Mouse (Mus musculus): ENCODE measurements around the gene Ccdc63. TPM values are rescaled to one million over a fixed set of nuclear protein-coding genes. Genes with fewer than 3 reads are reported as not detected.
A peak's percentile ranks its signal among the peaks of the same experiment; 100 is the strongest.

Ccdc63 gene
- total and polyA plus RNA-seq, 3 experiments: 0.16 TPM; not detected in 2

DNA sequence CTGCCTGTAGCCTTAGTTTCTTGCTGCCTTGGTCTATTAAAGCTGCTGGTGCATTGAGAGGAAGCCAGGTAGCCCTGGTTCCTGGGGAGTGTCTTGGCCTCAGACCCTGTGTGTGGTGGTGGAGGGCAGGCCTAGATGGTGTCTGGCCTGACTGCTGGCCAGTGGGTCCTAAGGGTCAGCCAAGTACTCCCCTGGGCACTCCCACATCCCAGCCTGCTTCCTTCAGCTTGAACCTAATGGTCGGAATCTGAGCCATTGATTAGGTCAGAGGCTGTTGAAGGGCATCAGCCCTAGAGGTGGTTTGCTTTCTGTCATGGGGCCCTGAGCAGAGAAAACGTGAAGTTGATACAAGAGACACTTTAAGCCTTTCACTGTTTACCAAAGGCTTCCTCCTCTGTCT, 34.8 kb upstream of the Ccdc63 start:
- no peaks in the 10 kb centered on the region for H3K9me3 ChIP-seq (replicated peaks)
- no peak for DNase-seq (ENCODE audit: low spot score)
- H3K27me3 ChIP-seq (ENCODE audit: insufficient read depth, low read length): no peaks in the 10 kb centered on the region
- peaks cover 16% of the 10 kb centered on the region for H3K4me1 ChIP-seq (ENCODE audit: insufficient read depth, low read depth, low read length)
- ATAC-seq (ENCODE audit: extremely low read depth, insufficient number of reproducible peaks, low FRiP score, poor library complexity, severe bottlenecking): no peak
- H3K4me3 ChIP-seq (ENCODE audit: low read depth, low read length): no peak overlapping the region
- TF ChIP-seq POLR2AphosphoS5 (IDR thresholded peaks at IDR 0.05; ENCODE audit: insufficient replicate concordance, low read depth, low read length): no peak
- no peak for TF ChIP-seq TAL1 (conservative IDR thresholded peaks at IDR 0.05; ENCODE audit: low read depth, low read length)
- no peak for TF ChIP-seq GATA1 (IDR thresholded peaks at IDR 0.05; ENCODE audit: borderline replicate concordance, low read length)
- no peak for TF ChIP-seq CTCF (IDR thresholded peaks at IDR 0.05; ENCODE audit: low read depth, low read length)
- no peak for TF ChIP-seq GATA2 (IDR thresholded peaks at IDR 0.05; ENCODE audit: borderline replicate concordance, low read depth, low read length)
- H3K36me3 ChIP-seq (replicated peaks): peaks cover 63% of the 10 kb centered on the region

- no peaks in the 10 kb centered on the region for H3K27me3 ChIP-seq (ENCODE audit: insufficient read depth, low read length)
- H3K4me1 ChIP-seq (ENCODE audit: insufficient read depth, low read depth, low read length): peaks cover 29% of the 10 kb centered on the region
- H3K9me3 ChIP-seq (replicated peaks): no peaks in the 10 kb centered on the region
- no peak for ATAC-seq (ENCODE audit: extremely low read depth, insufficient number of reproducible peaks, low FRiP score, poor library complexity, severe bottlenecking)
- no peak for DNase-seq (ENCODE audit: low spot score)
- peaks cover 89% of the 10 kb centered on the region for H3K36me3 ChIP-seq (replicated peaks)
- TF ChIP-seq CTCF (IDR thresholded peaks at IDR 0.05; ENCODE audit: low read depth, low read length): no peak
- TF ChIP-seq GATA2 (IDR thresholded peaks at IDR 0.05; ENCODE audit: borderline replicate concordance, low read depth, low read length): no peak
- no peak for TF ChIP-seq GATA1 (IDR thresholded peaks at IDR 0.05; ENCODE audit: borderline replicate concordance, low read length)
- no peak for TF ChIP-seq TAL1 (conservative IDR thresholded peaks at IDR 0.05; ENCODE audit: low read depth, low read length)
- no peak for TF ChIP-seq POLR2AphosphoS5 (IDR thresholded peaks at IDR 0.05; ENCODE audit: insufficient replicate concordance, low read depth, low read length)
- no peak overlapping the region for H3K4me3 ChIP-seq (ENCODE audit: low read depth, low read length)
Measured at GRCm38 (mm10) chr5:122171058-122171457, 30.4 kb upstream of the Ccdc63 start.

DNA sequence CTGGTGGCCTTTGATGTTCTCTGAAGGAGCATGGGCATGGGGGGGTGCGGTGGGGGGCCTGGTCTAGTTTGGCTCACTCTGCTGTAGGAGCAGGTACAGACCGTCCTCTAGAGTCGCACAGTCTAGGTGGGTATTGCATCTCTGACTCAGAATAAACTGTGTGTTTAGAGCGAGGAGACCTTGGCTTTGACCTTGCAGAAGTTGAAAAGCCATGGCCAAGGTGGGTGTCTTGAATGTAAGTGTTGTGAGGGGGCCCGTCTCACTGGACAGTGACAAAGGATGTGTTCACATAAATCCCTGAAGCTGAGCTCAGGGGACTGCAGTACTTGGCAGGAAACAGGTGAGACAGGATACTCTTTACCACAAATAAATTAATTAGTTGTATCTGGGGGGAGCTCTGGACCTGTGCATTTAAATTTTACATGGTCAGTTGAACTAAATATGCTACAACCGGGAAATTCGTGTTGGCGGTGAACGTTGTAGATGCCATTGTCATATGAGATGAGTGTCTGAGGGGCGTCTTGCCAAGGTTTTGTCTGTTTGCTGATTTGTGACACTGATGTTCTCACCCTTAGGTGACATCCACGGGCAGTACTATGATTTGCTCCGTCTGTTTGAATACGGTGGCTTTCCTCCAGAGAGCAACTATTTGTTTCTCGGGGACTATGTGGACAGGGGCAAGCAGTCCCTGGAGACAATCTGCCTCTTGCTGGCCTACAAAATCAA, 27.9 kb upstream of the Ccdc63 start:
- no peaks in the 10 kb centered on the region for H3K27me3 ChIP-seq (ENCODE audit: insufficient read depth, low read length)
- H3K4me3 ChIP-seq (ENCODE audit: low read depth, low read length): no peak overlapping the region
- no peaks in the 10 kb centered on the region for H3K9me3 ChIP-seq (replicated peaks)
- DNase-seq (ENCODE audit: low spot score) (no peak), ATAC-seq (ENCODE audit: extremely low read depth, insufficient number of reproducible peaks, low FRiP score, poor library complexity, severe bottlenecking) (no peak)
- TF ChIP-seq POLR2AphosphoS5 (IDR thresholded peaks at IDR 0.05; ENCODE audit: insufficient replicate concordance, low read depth, low read length) (no peak), TAL1 (conservative IDR thresholded peaks at IDR 0.05; ENCODE audit: low read depth, low read length) (no peak), GATA2 (IDR thresholded peaks at IDR 0.05; ENCODE audit: borderline replicate concordance, low read depth, low read length) (no peak)
- H3K36me3 ChIP-seq (replicated peaks): peaks cover 100% of the 10 kb centered on the region
- peaks cover 45% of the 10 kb centered on the region for H3K4me1 ChIP-seq (ENCODE audit: insufficient read depth, low read depth, low read length)

GRCm38 (mm10) chr5:122166636-122167161, 26.1 kb upstream of the Ccdc63 start:
- DNase-seq (ENCODE audit: low spot score) (no peak), ATAC-seq (ENCODE audit: extremely low read depth, insufficient number of reproducible peaks, low FRiP score, poor library complexity, severe bottlenecking) (peak; percentile 8; the same call in 1 of the 2 replicates)
- H3K27me3 ChIP-seq (ENCODE audit: insufficient read depth, low read length): no peaks in the 10 kb centered on the region
- TF ChIP-seq GATA2 (IDR thresholded peaks at IDR 0.05; ENCODE audit: borderline replicate concordance, low read depth, low read length) (no peak), CTCF (IDR thresholded peaks at IDR 0.05; ENCODE audit: low read depth, low read length) (no peak), POLR2AphosphoS5 (IDR thresholded peaks at IDR 0.05; ENCODE audit: insufficient replicate concordance, low read depth, low read length) (no peak), TAL1 (conservative IDR thresholded peaks at IDR 0.05; ENCODE audit: low read depth, low read length) (no peak), GATA1 (IDR thresholded peaks at IDR 0.05; ENCODE audit: borderline replicate concordance, low read length) (no peak)
- peaks cover 100% of the 10 kb centered on the region for H3K36me3 ChIP-seq (replicated peaks)
- peak overlapping the region; percentile 39; the same call in 1 of the 2 replicates for H3K4me3 ChIP-seq (ENCODE audit: low read depth, low read length)
- H3K9me3 ChIP-seq (replicated peaks): no peaks in the 10 kb centered on the region
- peaks cover 60% of the 10 kb centered on the region for H3K4me1 ChIP-seq (ENCODE audit: insufficient read depth, low read depth, low read length)

DNA sequence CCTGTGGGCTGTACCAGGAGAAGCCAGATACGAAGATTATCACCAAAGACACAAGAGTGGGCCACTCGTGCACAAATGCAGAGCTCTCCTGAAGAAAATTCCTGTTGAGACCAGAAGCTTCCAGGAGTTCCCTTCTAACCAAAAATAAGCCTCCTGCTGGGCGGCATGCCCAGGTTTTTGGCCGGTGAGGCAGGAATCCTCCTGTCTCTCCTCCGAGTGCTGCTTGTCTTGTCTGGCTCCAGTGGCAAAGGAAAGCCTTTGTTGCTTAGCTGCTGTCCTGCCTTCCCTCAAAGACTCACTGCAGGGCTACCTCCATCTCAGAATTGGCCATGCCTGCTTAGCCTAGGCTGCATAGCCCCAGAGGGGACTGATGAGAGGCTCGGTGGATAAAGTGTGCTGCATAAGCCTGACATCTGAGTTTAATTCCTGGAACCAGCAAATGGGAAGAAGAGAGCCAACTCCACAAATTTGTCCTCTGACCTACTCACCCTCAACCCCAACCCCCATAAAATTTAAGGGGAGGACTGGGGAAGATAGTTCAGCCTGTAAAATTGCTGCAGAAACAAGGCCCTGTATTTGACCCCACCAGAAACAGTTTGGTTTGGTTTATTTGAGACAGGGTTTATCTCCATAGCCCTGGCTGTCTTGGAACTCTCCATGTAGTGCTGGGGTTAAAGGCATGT, 24.8 kb upstream of the Ccdc63 start:
- Histone ChIP-seq H3K27me3 (ENCODE audit: insufficient read depth, low read length) (no peaks in the 10 kb centered on the region), H3K4me1 (ENCODE audit: insufficient read depth, low read depth, low read length) (peaks cover 73% of the 10 kb centered on the region), H3K4me3 (ENCODE audit: low read depth, low read length) (peak overlapping the region; percentile 2; the same call in 1 of the 2 replicates), H3K36me3 (replicated peaks) (peaks cover 100% of the 10 kb centered on the region), H3K9me3 (replicated peaks) (no peaks in the 10 kb centered on the region)
- TF ChIP-seq CTCF (IDR thresholded peaks at IDR 0.05; ENCODE audit: low read depth, low read length): no peak
- TF ChIP-seq POLR2AphosphoS5 (IDR thresholded peaks at IDR 0.05; ENCODE audit: insufficient replicate concordance, low read depth, low read length): no peak
- TF ChIP-seq GATA1 (IDR thresholded peaks at IDR 0.05; ENCODE audit: borderline replicate concordance, low read length): no peak
- no peak for TF ChIP-seq GATA2 (IDR thresholded peaks at IDR 0.05; ENCODE audit: borderline replicate concordance, low read depth, low read length)
- TF ChIP-seq TAL1 (conservative IDR thresholded peaks at IDR 0.05; ENCODE audit: low read depth, low read length): no peak
- ATAC-seq (ENCODE audit: extremely low read depth, insufficient number of reproducible peaks, low FRiP score, poor library complexity, severe bottlenecking) (no peak), DNase-seq (ENCODE audit: low spot score) (no peak)

- Histone ChIP-seq H3K4me1 (ENCODE audit: insufficient read depth, low read depth, low read length) (peaks cover 79% of the 10 kb centered on the region), H3K27me3 (ENCODE audit: insufficient read depth, low read length) (no peaks in the 10 kb centered on the region), H3K4me3 (ENCODE audit: low read depth, low read length) (peak overlapping the region; percentile 11; the same call in 1 of the 2 replicates), H3K9me3 (replicated peaks) (no peaks in the 10 kb centered on the region), H3K36me3 (replicated peaks) (peaks cover 96% of the 10 kb centered on the region)
- ATAC-seq (ENCODE audit: extremely low read depth, insufficient number of reproducible peaks, low FRiP score, poor library complexity, severe bottlenecking): no peak
- DNase-seq (ENCODE audit: low spot score): no peak
- TF ChIP-seq POLR2AphosphoS5 (IDR thresholded peaks at IDR 0.05; ENCODE audit: insufficient replicate concordance, low read depth, low read length) (no peak), GATA2 (IDR thresholded peaks at IDR 0.05; ENCODE audit: borderline replicate concordance, low read depth, low read length) (no peak), CTCF (IDR thresholded peaks at IDR 0.05; ENCODE audit: low read depth, low read length) (no peak), GATA1 (IDR thresholded peaks at IDR 0.05; ENCODE audit: borderline replicate concordance, low read length) (no peak), TAL1 (conservative IDR thresholded peaks at IDR 0.05; ENCODE audit: low read depth, low read length) (no peak)
Measured at GRCm38 (mm10) chr5:122164011-122164410, 23.4 kb upstream of the Ccdc63 start.
